Mouse (Mus musculus) adrenal gland, postnatal 4 days (tissue): ENCODE results near the gene Dusp22. TPM values are rescaled to one million over a fixed set of nuclear protein-coding genes. Genes with fewer than 3 reads are reported as not detected.

Experiments
- DNase-seq, 2 experiments: peaks; one replicate each; pipeline ENCODE4 v3.0.0; 2021 to 2022; ENCODE audit warnings: low spot score in 2 of 2, mixed read lengths in 2 of 2
- total RNA-seq, 2 experiments: library from RNA; stranded (reverse); gene quantifications; 2 replicates each; pipeline ENCODE4 v1.2.3; 2021

The Dusp22 gene
- total RNA-seq, 2 experiments from 2014 or later: 33.3 to 36.5 TPM

DNA sequence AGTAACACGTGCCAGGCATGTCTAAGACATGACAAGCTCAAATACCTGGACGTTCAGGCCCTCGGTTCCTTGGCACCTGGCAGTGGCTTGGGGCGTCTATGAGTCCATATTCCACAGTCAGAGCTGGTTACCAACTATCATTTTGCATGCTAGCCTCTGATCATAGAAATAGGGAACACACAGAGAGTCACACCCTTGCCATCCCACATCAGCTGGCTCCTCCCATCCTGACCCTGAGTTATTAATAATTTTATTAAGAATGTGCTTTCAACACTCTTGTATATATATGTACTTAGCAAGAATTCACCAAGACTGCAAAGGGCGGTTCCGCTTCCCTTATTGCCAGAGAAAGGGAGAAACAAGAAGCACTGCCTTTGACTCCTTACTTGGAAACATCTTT, 54.8 kb downstream of the Dusp22 start:
- no peak for DNase-seq

DNA sequence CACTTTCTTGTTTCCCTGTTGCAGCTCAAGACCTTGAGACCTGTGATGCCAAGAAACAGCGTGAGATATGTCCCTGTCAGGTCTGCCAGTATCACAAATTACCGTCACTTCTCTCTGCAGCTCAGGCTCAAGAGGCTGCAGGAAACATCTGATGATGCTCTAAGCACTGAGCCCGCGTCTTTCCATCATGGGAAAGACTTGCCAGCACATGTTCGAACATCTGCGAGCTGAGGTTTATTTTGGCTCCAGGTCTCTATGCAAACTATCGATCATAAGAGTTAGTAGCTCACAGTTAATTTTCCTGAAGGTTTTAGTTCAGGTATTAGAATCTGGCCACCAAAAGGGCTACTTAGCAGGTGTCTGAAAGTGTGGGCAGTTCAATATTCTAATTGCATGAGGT, 55.3 kb downstream of the Dusp22 start:
- DNase-seq: no peak

DNA sequence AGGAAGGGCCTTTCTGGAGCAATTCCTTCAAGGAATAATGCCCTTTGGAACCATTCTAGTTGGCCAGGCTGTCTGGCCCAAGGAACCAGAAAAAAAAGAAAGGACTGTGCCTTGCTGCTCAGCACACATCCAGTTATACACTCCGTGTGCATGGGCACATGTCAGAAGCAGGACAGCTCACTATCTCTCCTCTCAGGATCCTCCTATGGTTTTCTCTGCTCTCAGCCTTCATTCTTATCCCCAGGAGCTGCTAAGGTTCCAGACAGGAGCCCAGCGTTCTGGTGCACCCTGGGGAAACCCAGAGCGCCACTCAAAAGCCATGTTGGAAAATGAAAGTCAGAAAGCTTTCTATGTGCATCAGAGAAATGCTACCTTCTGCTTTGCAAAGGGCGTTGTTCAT, 55.8 kb downstream of the Dusp22 start:
- DNase-seq: no peak

DNA sequence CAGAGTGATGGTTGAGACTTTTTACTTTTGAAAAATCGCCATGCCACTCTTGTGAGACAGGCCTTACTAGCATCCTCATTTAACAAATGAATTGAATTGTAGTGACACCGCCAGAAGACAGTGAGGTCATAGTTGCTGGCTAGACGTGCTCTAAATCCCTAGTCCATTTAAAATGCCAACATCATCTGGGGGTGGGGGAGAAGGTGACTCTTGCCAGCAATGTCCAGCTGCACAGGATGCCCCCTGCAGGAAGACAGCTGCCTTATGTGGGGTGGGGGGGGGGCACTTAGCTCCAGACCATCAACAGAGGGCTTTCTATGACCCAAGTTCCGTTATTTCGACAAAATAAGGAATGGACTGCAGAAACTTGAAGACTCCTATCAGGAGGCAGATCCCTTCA, 56.8 kb downstream of the Dusp22 start:
- DNase-seq: no peak

DNA sequence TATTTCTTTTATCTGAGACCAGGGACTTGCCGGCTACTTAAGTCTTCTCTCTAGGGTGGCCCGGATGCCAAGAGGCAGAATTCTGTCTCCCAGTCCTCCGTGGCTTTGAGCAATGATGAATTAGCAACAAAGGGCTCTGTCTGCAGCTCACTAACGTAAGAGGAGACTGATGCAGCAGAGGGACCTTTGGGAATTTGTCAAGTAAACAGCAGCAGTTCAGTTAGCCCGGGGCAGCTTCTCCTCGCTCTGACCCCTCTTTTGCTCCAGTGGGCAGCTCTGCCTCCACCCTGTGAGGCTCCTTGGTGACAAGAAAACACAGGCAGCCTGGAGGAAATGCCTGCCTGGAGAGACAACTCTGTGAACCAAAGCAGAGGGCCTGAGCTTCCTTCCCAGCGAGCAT, 62.8 kb downstream of the Dusp22 start:
- no peak for DNase-seq

DNA sequence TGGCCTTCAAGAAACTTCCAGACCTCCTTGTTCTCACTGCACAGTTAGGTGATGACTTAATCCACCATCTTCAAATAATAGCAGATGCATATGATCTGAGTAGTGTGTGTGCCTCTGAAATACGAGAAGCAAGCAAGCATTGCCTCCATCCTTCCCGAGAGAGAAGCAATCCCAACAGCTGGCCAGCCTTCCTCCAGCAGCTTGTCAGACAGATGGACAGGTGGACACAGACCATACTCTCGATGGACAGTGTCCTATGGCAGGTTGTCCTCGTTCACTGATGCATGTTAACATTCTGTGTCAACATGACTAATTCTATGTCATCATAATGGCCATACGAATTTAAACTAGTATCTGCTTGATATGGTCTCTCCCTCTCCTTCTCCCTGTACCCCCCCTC, 63.5 kb downstream of the Dusp22 start:
- DNase-seq: no peak

DNA sequence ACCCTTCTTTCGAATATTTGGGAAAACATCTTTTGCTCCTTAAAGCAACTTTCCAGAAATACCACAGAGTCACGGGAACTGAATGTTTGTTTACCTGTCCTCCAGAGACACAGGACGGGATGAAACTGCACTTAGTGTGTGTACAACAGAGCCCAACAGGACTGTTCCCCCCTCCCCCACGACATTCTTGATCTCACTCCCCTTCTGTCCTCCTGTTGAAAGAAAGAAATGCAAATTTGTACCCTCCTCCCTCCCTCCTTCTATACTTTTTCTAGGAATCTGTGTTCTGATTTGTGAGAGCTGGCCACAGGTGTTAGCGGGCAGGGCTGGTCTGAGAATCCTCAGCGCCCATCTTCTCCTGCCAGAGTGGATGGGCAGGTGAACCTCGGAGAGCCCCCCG, 64.1 kb downstream of the Dusp22 start:
- no peak for DNase-seq

DNA sequence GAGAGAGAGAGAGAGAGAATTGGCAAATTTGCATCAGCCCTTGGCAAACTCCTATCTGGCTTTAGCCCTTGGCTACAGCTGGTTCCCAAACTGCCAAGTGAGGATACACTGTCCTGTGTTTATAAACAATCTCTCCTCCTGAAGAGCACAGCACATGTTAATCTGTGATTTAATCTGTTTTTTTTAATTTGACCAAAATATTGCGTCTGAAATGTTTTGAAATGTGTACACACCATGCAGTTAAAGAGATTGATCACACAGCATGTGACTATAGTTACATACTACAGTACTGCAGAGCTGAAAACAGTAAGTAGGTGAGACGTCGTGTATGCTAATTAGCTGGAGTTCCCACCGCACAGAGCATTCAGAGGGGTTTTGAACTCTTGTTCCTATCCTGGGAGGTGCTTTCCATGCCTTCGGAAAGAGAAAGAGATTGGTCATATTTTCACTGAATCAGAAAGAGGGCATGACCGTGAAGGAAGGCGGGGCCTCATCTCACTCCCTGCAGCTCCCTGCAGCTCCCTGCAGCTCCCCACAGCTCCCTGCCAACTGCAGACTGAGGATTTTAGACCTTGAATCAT, 65.0 kb downstream of the Dusp22 start:
- DNase-seq: no peak

DNA sequence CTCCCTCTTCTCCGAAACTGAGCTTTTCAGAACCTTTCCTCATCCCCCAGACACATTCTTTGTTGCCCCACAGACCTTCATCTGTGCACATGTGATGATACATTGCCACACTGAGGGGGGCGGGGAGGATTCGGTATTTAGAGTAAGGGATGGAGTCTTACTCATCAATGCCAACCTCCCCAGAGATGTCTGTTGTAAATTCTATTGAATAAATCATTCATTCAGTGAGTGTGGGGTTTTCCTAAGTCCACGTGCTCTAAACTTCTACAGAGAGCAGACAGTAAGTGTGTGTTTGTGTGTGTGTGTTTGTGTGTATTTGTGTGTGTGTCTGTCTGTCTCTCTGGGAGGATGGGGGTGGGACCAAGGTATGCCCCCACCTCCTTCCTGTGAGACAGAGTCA, 67.1 kb downstream of the Dusp22 start:
- DNase-seq: no peak

DNA sequence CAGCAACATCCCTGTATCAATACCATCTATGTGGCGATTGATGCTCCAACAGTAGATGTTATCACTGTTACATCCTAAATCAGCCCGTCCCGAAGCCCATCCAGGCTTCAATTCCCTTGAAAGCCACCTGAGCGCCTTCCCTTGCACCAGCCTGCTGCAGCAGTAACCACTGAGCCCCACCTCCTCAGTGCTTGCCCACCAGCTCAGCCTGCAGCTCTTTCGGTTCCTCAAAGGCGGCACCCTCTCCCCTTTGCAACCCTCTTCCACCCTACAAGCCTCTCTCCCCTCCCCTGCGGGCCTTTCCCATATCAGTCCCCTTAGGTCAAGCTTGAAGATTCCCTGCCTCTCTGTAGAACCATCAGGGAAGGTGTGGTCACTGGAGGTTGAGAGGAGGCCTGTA, 68.4 kb downstream of the Dusp22 start:
- no peak for DNase-seq

DNA sequence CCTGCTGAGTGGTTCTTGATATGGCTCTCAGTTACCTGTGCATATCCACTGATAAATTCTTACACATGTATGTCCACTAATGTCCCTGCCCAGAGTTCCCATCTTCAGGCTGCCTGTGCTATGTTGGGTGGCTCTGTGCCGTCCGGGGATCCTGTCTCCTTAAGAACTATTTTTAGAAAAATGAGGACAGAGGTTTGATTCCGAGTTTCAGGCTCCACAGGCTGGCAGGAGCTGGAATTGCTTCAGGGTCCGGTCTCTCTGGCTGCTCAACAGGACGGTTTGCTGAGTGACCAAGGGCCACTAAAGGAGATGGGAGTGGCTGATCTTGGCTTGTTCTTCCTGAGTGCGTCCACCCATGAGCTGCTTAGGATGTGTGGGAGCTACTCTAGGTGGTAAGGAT, 69.4 kb downstream of the Dusp22 start:
- no peak for DNase-seq

DNA sequence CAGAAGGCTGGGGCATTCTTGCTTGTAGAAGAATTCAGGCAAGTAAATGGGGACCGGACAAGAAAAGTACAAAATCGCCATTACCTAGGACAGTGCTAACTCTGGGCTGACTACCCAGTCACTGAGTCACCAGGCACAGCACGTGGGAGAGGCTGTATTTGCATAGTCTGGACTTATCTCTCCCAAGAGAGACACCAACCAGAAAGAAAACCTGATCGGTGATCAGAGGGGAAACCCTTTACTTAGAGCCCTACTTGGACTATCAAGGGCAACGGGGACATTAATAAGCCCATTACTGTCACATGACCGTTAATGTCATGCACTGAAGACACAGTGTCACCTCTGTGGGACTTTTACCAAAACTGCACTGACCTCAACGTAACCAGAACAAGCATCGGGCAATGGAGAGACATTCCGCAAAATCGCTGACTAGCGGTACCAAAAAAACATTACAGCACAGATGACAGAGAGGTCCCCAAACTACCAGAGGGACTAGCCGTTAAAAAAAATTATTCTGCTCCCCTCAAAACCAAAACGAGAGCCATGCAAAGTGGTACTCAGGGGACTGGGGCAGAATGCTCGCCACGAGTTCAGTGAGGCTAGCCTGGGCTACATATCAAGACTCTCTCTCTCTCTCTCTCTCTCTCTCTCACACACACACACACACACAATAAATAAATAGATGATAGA, 70.5 kb downstream of the Dusp22 start:
- no peak for DNase-seq

DNA sequence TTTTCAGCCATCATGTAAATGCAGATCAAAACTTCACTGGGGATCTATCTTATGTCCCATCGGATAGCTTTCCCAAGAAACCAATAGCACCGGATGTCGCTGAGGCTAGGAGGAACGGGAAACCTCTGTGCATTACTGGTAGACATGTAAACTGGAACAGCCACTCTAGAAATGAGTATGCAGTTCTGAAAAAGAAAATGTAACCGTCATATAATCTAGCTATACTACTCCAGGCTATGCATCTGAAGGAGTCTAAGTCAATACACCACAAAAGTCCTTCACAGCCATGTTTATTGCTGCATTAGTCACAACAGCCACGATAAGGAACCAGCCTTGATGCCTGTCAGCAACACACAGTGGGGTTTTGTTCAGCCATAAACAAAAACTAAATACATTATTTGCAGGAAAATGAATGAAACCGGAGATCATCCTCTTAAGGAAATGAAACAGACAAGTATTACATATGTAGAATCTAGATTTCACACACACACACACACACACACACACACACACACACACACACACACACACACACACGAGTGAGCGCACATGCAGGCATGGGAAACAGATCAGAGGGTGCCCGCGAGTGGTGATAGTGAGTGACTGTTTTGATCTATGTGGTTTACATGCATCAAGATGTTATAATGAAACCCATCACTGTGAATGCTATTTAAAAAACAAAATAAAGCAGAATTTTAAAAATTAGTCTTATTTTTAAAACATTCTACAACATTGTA, 73.1 kb downstream of the Dusp22 start:
- no peak for DNase-seq

DNA sequence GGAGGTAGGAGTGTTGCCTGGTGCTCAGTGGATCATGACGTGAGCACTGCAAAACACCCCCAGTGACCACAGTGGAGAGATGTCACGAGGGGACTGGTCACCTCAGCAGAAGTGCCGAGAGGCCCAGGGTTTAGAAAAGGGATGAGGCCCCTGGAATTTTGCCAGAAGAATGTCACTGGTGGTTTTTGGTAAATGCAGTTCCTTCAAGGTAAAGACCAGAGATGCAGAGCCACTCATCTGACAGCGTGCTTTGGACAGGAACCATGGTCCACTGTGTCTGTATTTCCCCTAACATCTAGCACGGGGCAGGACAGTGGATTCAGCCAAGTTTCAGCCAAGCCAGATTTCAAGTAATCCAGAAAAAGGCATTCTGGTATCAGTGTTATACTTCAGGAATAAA, 76.9 kb downstream of the Dusp22 start:
- DNase-seq: no peak

DNA sequence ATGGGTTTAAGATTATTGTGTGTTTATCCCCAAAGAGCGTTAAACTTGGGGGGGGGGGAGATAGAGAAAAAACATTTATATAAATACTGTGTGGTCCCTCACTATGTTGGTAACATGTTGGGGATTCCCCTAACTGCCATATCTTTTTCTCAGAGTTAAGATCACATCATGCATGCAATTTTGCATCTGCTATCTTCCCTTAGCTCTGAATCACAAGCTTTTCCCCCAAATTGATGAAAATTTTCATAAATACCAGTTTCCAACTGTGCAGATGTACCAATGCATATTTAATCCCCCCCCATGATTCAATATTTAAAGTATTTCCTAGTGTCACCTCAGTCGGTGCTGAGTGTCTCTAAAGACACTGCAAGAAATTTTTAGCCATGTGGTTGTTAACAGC, 77.5 kb downstream of the Dusp22 start:
- DNase-seq: no peak

DNA sequence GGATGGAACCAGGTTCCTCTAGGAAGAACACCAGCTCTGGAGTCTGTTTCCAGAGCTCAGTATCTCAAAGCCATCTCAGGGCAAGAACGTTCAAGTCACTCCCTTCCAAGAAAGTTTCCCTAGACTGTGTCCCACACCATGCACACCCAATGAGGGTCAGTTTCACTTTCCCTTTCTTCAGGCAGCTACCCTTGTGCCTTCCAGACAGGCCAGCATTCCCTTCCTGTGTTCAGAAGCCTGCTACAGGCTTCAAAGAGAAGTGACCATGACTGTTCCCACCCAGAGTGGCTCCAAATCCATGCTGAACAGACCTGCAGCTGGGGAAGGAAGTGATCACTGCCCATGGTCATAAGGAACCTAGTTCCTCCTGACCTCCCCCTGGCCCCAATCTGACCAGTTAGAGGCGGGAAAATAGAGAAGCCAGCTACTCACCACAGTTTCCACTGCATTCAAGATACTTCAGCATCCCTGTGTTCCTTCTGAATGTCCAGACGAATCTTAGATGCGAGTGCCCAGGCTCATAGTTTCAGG, 78.6 kb downstream of the Dusp22 start:
- DNase-seq: no peak

DNA sequence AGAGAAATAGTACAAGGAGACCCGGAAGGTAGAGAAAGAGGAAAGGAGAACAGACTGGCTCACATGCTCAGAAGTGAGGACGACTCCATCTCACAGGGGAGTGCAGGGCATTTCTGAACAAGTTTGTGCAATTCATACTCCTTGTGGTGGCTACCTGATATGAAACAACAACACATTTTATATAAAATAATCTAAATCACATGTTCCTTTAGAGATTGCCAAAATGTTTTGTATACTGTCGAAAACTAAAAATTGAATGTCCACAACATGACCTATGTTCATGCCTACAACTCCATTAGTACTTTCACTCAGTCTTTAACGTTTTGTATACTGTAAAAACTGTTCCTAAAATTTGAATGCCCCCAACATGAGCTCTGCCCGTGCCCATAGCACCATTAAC, 81.4 kb downstream of the Dusp22 start:
- DNase-seq: no peak

DNA sequence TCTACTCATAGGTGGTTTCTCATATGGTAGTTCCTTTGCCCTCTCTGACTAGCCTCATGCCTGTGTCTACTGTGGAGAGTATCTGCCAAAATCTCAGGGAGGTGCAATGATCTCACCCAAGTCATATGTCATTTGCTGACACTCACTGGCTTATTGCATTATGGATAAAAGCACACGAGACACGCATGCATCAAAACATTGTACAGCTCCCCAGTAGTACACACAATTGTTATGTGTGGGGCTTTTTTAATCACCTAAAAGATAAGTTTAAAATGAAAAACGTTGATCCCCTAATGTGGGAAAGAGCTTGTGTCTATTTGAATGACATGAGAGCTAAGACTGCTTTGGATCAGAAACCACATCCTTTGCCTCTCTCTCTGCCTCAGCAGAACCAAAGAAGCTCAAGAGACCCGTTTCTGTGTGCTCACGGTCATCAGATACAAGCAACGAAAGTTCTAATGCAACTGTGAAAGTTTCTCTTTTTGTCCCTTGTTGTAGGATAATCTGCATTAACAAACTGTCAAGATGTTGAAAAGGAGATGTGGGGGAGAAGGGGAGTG, 82.7 kb downstream of the Dusp22 start:
- no peak for DNase-seq

DNA sequence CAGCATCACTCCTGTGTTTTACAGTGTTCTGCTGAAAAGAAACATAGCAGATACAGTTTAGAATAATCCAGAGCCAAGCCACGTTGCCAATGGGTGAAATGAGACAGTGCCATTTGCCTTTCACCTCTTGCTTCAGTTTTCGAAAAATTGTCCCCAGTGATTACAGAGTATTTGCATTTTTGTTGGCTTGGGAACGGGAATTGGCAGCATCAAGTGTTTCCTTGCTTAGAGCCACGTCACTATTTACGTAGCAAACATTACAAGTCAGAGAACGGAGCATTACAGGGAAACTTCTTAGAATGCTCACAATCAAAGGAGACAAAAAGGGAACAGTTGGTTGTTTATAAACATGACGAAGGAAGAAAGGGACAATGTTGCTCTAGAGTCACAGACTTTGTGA, 85.3 kb downstream of the Dusp22 start:
- no peak for DNase-seq

DNA sequence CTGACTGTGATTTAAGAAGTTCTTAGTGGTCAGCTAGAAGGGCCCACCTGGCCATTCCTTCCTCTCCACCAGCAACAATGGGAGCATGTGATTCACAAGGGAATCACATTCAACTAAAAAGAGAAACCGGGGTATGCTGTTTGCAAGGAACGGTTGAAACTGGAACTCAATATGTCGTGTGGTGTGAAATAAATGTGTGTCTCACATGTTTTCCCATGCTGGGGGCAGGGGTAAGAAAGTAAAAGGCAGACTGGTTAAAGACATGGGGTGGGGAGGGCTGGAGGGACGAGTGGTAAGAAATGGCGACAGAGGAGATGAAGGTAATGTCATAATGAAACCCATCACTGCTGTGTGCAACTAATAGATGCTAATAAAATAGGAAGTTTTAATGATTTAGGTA, 87.3 kb downstream of the Dusp22 start:
- DNase-seq: no peak

DNA sequence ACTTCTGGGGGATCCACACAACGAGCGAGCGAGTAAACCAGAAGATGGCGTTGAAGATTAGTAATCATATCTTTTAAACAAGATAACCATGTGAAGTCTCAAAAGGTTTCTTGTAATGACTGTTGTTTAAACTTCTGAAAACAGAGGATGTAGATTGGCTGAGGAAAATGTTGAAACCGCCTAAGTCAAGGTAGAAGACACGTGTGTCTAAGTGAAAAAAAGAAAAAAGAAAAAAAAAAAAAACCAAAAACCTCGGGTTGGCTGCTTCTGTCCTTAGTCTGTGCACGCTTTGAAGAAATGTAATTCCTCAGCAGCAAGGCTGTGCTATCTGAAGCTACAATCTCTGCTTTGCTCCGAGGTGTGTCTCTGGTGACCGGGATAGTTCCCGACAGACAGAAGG, 87.7 kb downstream of the Dusp22 start:
- DNase-seq: no peak

DNA sequence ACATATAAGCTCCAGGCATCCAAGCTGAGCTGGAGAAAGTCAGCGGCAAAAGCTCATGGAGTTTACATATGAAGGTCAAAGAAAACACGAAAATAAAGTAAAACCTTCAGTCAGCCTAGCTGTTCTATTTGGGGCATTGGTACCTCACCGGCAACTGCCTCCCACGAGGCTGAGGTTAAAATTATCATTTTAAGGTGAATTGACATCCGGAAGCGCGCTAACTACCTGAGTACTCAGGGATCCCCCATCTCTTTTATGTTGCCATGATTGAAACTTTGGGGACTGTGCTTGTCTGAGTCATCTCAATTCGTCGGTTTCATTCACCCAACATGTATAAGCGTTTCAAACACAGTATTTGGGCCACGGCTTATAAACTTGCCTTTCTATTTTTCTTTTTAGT, 88.5 kb downstream of the Dusp22 start:
- no peak for DNase-seq
